Mouse (Mus musculus) liver, embryonic 14.5 days (tissue): ENCODE results near the gene Rfx7. TPM values are rescaled to one million over a fixed set of nuclear protein-coding genes. Genes with fewer than 3 reads are reported as not detected.

ENCODE experiments used
- ATAC-seq: fragments of 200-750 bp; cut with Nextera tagmentation; 2 replicates; pipeline ENCODE4 v1.8.0; 2017; ENCODE audit warnings: moderate number of reproducible peaks, mild to moderate bottlenecking, moderate library complexity; ENCODE audit not compliant: insufficient read depth
- DNase-seq, 3 experiments: peaks; one replicate each; pipeline ENCODE4 v3.0.0-alpha.2; 2012 to 2013; ENCODE audit warnings: low read depth in 3 of 3, low spot score in 3 of 3
- H3K27ac ChIP-seq: fragments of 300-500 bp; sonication (generic); 2 replicates; pipeline ENCODE4 v1.5.1; 2014; ENCODE audit warnings: moderate library complexity, mild to moderate bottlenecking, control low read depth, inconsistent platforms
- H3K27me3 ChIP-seq: fragments of 300-500 bp; sonication (generic); 2 replicates; pipeline ENCODE4 v1.6.1; 2014; ENCODE audit warnings: mild to moderate bottlenecking, low read length, moderate library complexity; ENCODE audit not compliant: control insufficient read depth, insufficient read depth
- H3K36me3 ChIP-seq: fragments of 300-500 bp; sonication (generic); replicated peaks from 2 replicates; pipeline ENCODE4 v1.6.1; 2014; ENCODE audit warnings: low read depth; ENCODE audit not compliant: control insufficient read depth, insufficient read depth
- H3K4me1 ChIP-seq, 2 experiments: fragments of 200-500 bp in 1 of 2; fragments of 300-500 bp in 1 of 2; sonication (generic) in 1 of 2; replicated peaks; 2 replicates each; pipeline ENCODE4 v1.6.1; 2012 to 2014; ENCODE audit warnings: antibody characterized with exemption in 1 of 2, inconsistent platforms in 1 of 2, low read length in 1 of 2; ENCODE audit not compliant: control insufficient read depth in 2 of 2, insufficient read depth in 2 of 2
- H3K4me2 ChIP-seq: fragments of 300-500 bp; sonication (generic); 2 replicates; pipeline ENCODE4 v1.6.1; 2014; ENCODE audit warnings: low read depth, mild to moderate bottlenecking, control low read depth, moderate library complexity
- H3K4me3 ChIP-seq, 2 experiments: fragments of 200-500 bp in 1 of 2; fragments of 300-500 bp in 1 of 2; sonication (generic) in 1 of 2; 2 replicates each; pipeline ENCODE4 v1.5.1; 2012 to 2014; ENCODE audit warnings: low read depth in 2 of 2, low read length in 2 of 2, mild to moderate bottlenecking in 2 of 2, control low read depth in 1 of 2, inconsistent platforms in 1 of 2, moderate library complexity in 1 of 2; ENCODE audit not compliant: insufficient read depth in 1 of 2
- H3K9ac ChIP-seq: fragments of 300-500 bp; sonication (generic); replicated peaks from 2 replicates; pipeline ENCODE4 v1.6.1; 2014; ENCODE audit warnings: mild to moderate bottlenecking, control low read depth, moderate library complexity
- H3K9me3 ChIP-seq: fragments of 300-500 bp; sonication (generic); 2 replicates; pipeline ENCODE4 v1.6.1; 2016; ENCODE audit warnings: low read length, mixed read lengths; ENCODE audit not compliant: control insufficient read depth
- CTCF ChIP-seq: IDR thresholded peaks from 2 replicates; pipeline ENCODE4 v1.5.1; 2016; ENCODE audit warnings: antibody characterized with exemption, low read depth, control low read depth
- EP300 ChIP-seq: IDR thresholded peaks from 2 replicates; pipeline ENCODE4 v1.6.1; 2016; ENCODE audit warnings: antibody characterized with exemption, low read depth
- WGBS: fragments of 180-500 bp; shearing (Covaris S2); extraction: QIAGEN DNeasy Blood & Tissue Kit; methylation state at CpG from one replicate; pipeline ENCODE4 v1.1.7; 2014; ENCODE audit not compliant: insufficient replicate concordance; 5-methylcytosine and 5-hydroxymethylcytosine counted together
- polyA plus RNA-seq, 2 experiments: library from polyadenylated mRNA; depleted of rRNA in 1 of 2; stranded (reverse) in 1 of 2; unstranded in 1 of 2; fragments of >200 nt; fragmentation: Nextera tagmentation in 1 of 2; extraction: Ambion mirVana in 1 of 2; gene quantifications; 2 replicates each; pipeline versions ENCODE4 v1.2.1 to v1.2.3; 2012 to 2014

Rfx7 gene
- polyA plus RNA-seq, 2 experiments: 3.1 to 3.2 TPM

GRCm38 (mm10) chr9:72656491-72656890, 124.5 kb downstream of the Rfx7 start:
- no peak for DNase-seq
- Histone ChIP-seq H3K27ac (no peak overlapping the region), H3K9me3 (no peaks in the 10 kb centered on the region), H3K4me2 (no peak overlapping the region), H3K27me3 (no peaks in the 10 kb centered on the region), H3K4me3 (no peak overlapping the region), H3K36me3 (no peaks in the 10 kb centered on the region), H3K9ac (no peak overlapping the region), H3K4me1 (peaks cover 11 to 15% of the 10 kb centered on the region in 2 experiments)
- no peak for ATAC-seq
- TF ChIP-seq EP300: no peak
- no peak for TF ChIP-seq CTCF
- 32% methylated on average over 4 of the region's 4 CpGs for WGBS

GRCm38 (mm10) chr9:72656940-72657339, 124.9 kb downstream of the Rfx7 start:
- 0 out of 2 replicates have a peak, but pooled peaks have one; percentile 8 for ATAC-seq
- Histone ChIP-seq H3K4me3 (no peak overlapping the region), H3K4me1 (peaks cover 13 to 17% of the 10 kb centered on the region in 2 experiments), H3K9ac (no peak overlapping the region), H3K27ac (no peak overlapping the region), H3K27me3 (no peaks in the 10 kb centered on the region), H3K9me3 (no peaks in the 10 kb centered on the region), H3K4me2 (no peak overlapping the region), H3K36me3 (no peaks in the 10 kb centered on the region)
- no peak for DNase-seq
- TF ChIP-seq CTCF (no peak; the same call in 1 of the 2 replicates), EP300 (no peak)
- 10% methylated on average over 3 of the region's 3 CpGs for WGBS

GRCm38 (mm10) chr9:72657694-72658093, 125.7 kb downstream of the Rfx7 start:
- 64% methylated on average over 1 of the region's 1 CpGs for WGBS
- H3K4me2 ChIP-seq: no peak overlapping the region
- H3K4me1 ChIP-seq: peaks cover 13 to 17% of the 10 kb centered on the region in 2 experiments
- H3K4me3 ChIP-seq: no peak overlapping the region
- DNase-seq (no peak), ATAC-seq (no peak)
- H3K36me3 ChIP-seq: no peaks in the 10 kb centered on the region
- no peak overlapping the region for H3K27ac ChIP-seq
- no peak for TF ChIP-seq CTCF
- no peak for TF ChIP-seq EP300
- H3K9me3 ChIP-seq: no peaks in the 10 kb centered on the region
- H3K27me3 ChIP-seq: no peaks in the 10 kb centered on the region
- H3K9ac ChIP-seq: no peak overlapping the region

GRCm38 (mm10) chr9:72660139-72660538, 128.1 kb downstream of the Rfx7 start:
- Histone ChIP-seq H3K36me3 (peaks cover 11% of the 10 kb centered on the region), H3K4me2 (no peak overlapping the region), H3K27me3 (no peaks in the 10 kb centered on the region), H3K9me3 (no peaks in the 10 kb centered on the region), H3K4me3 (no peak overlapping the region), H3K9ac (no peak overlapping the region), H3K4me1 (peaks cover 24 to 31% of the 10 kb centered on the region in 2 experiments), H3K27ac (no peak overlapping the region)
- DNase-seq (peak in 1 of 3 experiments; percentile 35), ATAC-seq (no peak)
- no peak for TF ChIP-seq EP300
- no peak for TF ChIP-seq CTCF
- 28% methylated on average over 4 of the region's 4 CpGs for WGBS

- H3K9me3 ChIP-seq: no peaks in the 10 kb centered on the region
- no peak overlapping the region for H3K9ac ChIP-seq
- ATAC-seq (no peak), DNase-seq (no peak)
- peak overlapping the region; percentile 94 for H3K4me2 ChIP-seq
- peak overlapping the region in 1 of 2 experiments; percentile 10; a peak in 1 of 4 replicates for H3K4me3 ChIP-seq
- peaks cover 31 to 33% of the 10 kb centered on the region in 2 experiments for H3K4me1 ChIP-seq
- TF ChIP-seq EP300 (no peak), CTCF (no peak)
- H3K27ac ChIP-seq: peak overlapping the region; percentile 51
- H3K27me3 ChIP-seq: no peaks in the 10 kb centered on the region
- 34% methylated on average over 1 of the region's 1 CpGs for WGBS
- H3K36me3 ChIP-seq: peaks cover 11% of the 10 kb centered on the region
These were observed 128.9 kb downstream of the Rfx7 start for GRCm38 (mm10) chr9:72660911-72661310.
